Mouse (Mus musculus) heart, embryonic 14.5 days (tissue): ENCODE results near the gene Fntb. TPM values are rescaled to one million over a fixed set of nuclear protein-coding genes. Genes with fewer than 3 reads are reported as not detected.
A peak's percentile ranks its signal among the peaks of the same experiment; 100 is the strongest.

Experiments
- ATAC-seq: fragments of 200-750 bp; cut with Nextera tagmentation; 2 replicates; pipeline ENCODE4 v1.8.0; 2017; ENCODE audit warnings: low read depth, moderate TSS enrichment; ENCODE audit not compliant: insufficient number of reproducible peaks, insufficient read depth, low FRiP score
- H3K27ac ChIP-seq, 2 experiments: fragments of 200-500 bp in 1 of 2; fragments of 300-500 bp in 1 of 2; sonication (generic) in 1 of 2; replicated peaks in 1 of 2; 2 replicates each; pipeline ENCODE4 v1.5.1; 2012 to 2014; ENCODE audit warnings: low read depth in 2 of 2, low read length in 2 of 2, control low read depth in 1 of 2, mild to moderate bottlenecking in 1 of 2, mixed read lengths in 1 of 2; ENCODE audit not compliant: control insufficient read depth in 1 of 2, insufficient read depth in 1 of 2
- H3K27me3 ChIP-seq: fragments of 300-500 bp; sonication (generic); 2 replicates; pipeline ENCODE4 v1.6.1; 2014; ENCODE audit warnings: mild to moderate bottlenecking, low read length, control low read depth; ENCODE audit not compliant: control insufficient read depth, insufficient read depth
- H3K36me3 ChIP-seq: fragments of 300-500 bp; sonication (generic); 2 replicates; pipeline ENCODE4 v1.6.1; 2014; ENCODE audit warnings: mild to moderate bottlenecking, control low read depth, low read length, mixed read lengths; ENCODE audit not compliant: control insufficient read depth, insufficient read depth
- H3K4me1 ChIP-seq, 2 experiments: fragments of 200-500 bp in 1 of 2; fragments of 300-500 bp in 1 of 2; sonication (generic) in 1 of 2; 2 replicates each; pipeline ENCODE4 v1.6.1; 2012 to 2014; ENCODE audit warnings: low read length in 2 of 2, control low read depth in 1 of 2, mixed read lengths in 1 of 2; ENCODE audit not compliant: control insufficient read depth in 2 of 2, insufficient read depth in 2 of 2
- H3K4me2 ChIP-seq: fragments of 300-500 bp; sonication (generic); 2 replicates; pipeline ENCODE4 v1.6.1; 2014; ENCODE audit warnings: mild to moderate bottlenecking, low read length
- H3K4me3 ChIP-seq, 2 experiments: fragments of 200-500 bp in 1 of 2; fragments of 300-500 bp in 1 of 2; sonication (generic) in 1 of 2; 2 replicates each; pipeline ENCODE4 v1.5.1; 2012 to 2014; ENCODE audit warnings: low read length in 2 of 2, mild to moderate bottlenecking in 2 of 2, control low read depth in 1 of 2, low read depth in 1 of 2, moderate library complexity in 1 of 2; ENCODE audit not compliant: control insufficient read depth in 1 of 2, insufficient read depth in 1 of 2
- H3K9ac ChIP-seq: fragments of 300-500 bp; sonication (generic); 2 replicates; pipeline ENCODE4 v1.6.1; 2014; ENCODE audit warnings: mild to moderate bottlenecking, low read length
- H3K9me3 ChIP-seq: fragments of 300-500 bp; sonication (generic); 2 replicates; pipeline ENCODE4 v1.6.1; 2016; ENCODE audit warnings: low read length, control low read depth; ENCODE audit not compliant: control insufficient read depth
- WGBS: fragments of 180-500 bp; shearing (Covaris S2); extraction: QIAGEN DNeasy Blood & Tissue Kit; methylation state at CpG from one replicate; pipeline ENCODE4 v1.1.7; 2014; 5-methylcytosine and 5-hydroxymethylcytosine counted together
- polyA plus RNA-seq: library from polyadenylated mRNA; unstranded; fragments of >200 nt; fragmentation: Nextera tagmentation; extraction: Ambion mirVana; gene quantifications from 2 replicates; pipeline ENCODE4 v1.2.1, GENCODE M21; 2014

The Fntb gene
- polyA plus RNA-seq, 1 experiment from 2014 or later = 24.5 TPM

DNA sequence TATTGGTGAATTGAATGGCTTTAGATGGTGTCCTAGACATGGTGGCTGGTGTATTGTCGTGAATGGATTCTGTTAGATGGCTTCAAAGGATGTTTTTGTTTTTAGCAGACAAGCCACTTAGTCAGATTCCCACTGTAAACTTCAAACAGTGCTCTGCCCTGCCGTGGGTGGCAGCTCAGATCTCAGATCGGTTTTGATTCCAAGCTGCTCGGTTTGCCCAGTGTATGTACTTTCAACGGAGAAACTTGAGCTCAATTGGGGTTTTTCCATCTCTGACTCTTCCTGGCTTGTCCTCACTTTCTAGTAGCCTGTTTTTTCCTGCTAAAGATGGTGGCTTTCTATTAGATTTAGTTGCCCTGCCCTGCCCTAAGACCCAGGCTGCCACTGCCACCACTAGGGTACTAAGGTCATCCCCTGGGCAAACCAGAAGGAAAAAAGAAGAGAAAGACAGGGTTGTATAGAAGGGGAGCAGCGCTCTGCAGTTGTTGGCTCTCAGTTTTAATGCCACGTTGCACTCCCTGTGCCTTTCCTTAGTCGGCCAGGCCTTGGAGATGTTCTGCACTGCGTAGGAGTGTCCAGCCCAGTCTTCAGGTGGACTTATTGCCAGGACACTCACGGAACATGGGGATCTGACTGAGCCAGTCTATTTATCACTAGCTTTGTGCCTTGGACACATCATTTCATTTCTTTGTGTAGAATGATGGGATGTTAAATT lies 134.0 kb downstream of the Fntb start:
- ATAC-seq = no peak
- no peaks in the 10 kb centered on the region for H3K9me3 ChIP-seq
- H3K4me3 ChIP-seq = no peak overlapping the region
- H3K27ac ChIP-seq = no peak overlapping the region
- no peak overlapping the region for H3K4me2 ChIP-seq
- no peak overlapping the region for H3K9ac ChIP-seq
- no peaks in the 10 kb centered on the region for H3K27me3 ChIP-seq
- 88% methylated on average over 10 of the region's 10 CpGs for WGBS
- H3K36me3 ChIP-seq = peaks cover 11% of the 10 kb centered on the region; the same call in 1 of the 2 replicates
- peaks cover 15 to 20% of the 10 kb centered on the region in 2 experiments for H3K4me1 ChIP-seq

- H3K4me1 ChIP-seq = peaks cover 3 to 5% of the 10 kb centered on the region in 2 experiments; a peak in 2 of 4 replicates
- H3K4me2 ChIP-seq = no peak overlapping the region
- H3K36me3 ChIP-seq = peaks cover 11% of the 10 kb centered on the region; the same call in 1 of the 2 replicates
- no peak overlapping the region for H3K4me3 ChIP-seq
- ATAC-seq = no peak
- 84% methylated on average over 3 of the region's 3 CpGs for WGBS
- no peak overlapping the region for H3K27ac ChIP-seq
- no peaks in the 10 kb centered on the region for H3K9me3 ChIP-seq
- H3K27me3 ChIP-seq = no peaks in the 10 kb centered on the region
- H3K9ac ChIP-seq = no peak overlapping the region
These were observed 136.3 kb downstream of the Fntb start for GRCm38 (mm10) chr12:76901508-76902294.

- Histone ChIP-seq H3K27ac (no peak overlapping the region), H3K4me1 (no peaks in the 10 kb centered on the region), H3K9me3 (no peaks in the 10 kb centered on the region), H3K36me3 (peaks cover 23% of the 10 kb centered on the region), H3K27me3 (no peaks in the 10 kb centered on the region), H3K4me2 (no peak overlapping the region), H3K9ac (no peak overlapping the region), H3K4me3 (no peak overlapping the region)
- WGBS = 61% methylated on average over 1 of the region's 1 CpGs
- no peak for ATAC-seq
These were observed 140.9 kb downstream of the Fntb start for GRCm38 (mm10) chr12:76906278-76906677.

DNA sequence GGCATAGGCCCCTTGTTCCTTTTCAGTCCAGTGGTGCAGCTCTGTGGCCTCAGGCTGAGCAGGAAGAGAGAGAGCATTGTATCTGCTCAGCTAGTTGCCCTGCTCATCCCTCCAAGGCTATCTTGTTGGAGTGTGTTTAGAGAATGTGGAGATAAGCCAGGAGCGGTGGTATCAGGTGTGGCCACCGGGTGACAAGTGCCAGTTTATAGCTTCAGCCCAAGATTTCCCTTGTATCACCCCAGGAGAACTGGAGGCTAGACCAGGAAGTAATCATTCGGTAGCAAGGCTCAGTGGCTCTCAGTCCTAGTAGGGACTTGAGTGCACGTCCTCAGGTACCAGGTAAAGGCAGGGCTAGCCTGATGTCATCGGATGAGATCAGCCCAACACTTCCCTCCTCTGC lies 143.8 kb downstream of the Fntb start:
- no peaks in the 10 kb centered on the region for H3K27me3 ChIP-seq
- H3K27ac ChIP-seq = no peak overlapping the region
- ATAC-seq = peak; percentile 13; the same call in 1 of the 2 replicates
- H3K9ac ChIP-seq = no peak overlapping the region
- H3K9me3 ChIP-seq = no peaks in the 10 kb centered on the region
- WGBS = 43% methylated on average over 5 of the region's 5 CpGs
- peaks cover 24% of the 10 kb centered on the region for H3K36me3 ChIP-seq
- no peaks in the 10 kb centered on the region for H3K4me1 ChIP-seq
- no peak overlapping the region for H3K4me2 ChIP-seq
- H3K4me3 ChIP-seq = no peak overlapping the region

DNA sequence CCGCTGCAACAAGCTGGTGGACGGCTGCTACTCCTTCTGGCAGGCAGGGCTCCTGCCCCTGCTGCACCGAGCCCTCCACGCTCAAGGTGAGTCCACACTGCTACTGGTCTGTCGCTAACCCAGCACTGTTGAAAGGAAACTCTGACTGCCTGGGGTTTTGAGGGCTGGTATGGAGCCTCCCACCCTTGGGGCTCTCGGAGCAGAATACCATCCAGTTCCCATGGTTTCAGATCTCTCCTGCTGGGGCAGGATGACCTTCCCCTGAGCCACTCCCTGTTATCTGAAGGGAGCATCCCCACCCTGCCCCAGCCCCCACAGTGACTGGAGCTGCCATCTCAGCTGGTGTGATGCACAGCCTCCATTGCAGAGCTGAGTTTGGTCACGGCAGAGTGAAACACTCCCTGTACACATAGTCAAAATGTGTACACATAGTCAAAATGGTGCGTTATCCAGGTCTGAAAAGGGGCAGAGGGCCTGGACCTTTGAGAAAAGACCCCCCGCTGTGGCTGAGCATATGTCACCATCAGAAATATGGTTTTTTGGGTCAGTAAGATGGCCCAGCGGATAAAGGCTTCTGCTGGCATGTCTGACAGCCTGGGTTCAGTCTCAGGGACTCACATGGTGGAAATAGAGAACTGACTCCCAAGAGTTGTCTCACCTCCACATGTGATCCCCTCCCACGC lies 145.0 kb downstream of the Fntb start:
- H3K36me3 ChIP-seq = peaks cover 28% of the 10 kb centered on the region
- no peaks in the 10 kb centered on the region for H3K4me1 ChIP-seq
- 68% methylated on average over 11 of the region's 11 CpGs for WGBS
- H3K9me3 ChIP-seq = no peaks in the 10 kb centered on the region
- H3K27ac ChIP-seq = no peak overlapping the region
- no peak overlapping the region for H3K4me3 ChIP-seq
- H3K9ac ChIP-seq = no peak overlapping the region
- H3K27me3 ChIP-seq = no peaks in the 10 kb centered on the region
- ATAC-seq = no peak
- H3K4me2 ChIP-seq = no peak overlapping the region

GRCm38 (mm10) chr12:76911171-76911726 lies 145.9 kb downstream of the Fntb start:
- Histone ChIP-seq H3K27ac (no peak overlapping the region), H3K4me1 (no peaks in the 10 kb centered on the region), H3K4me2 (no peak overlapping the region), H3K4me3 (no peak overlapping the region), H3K27me3 (no peaks in the 10 kb centered on the region), H3K36me3 (peaks cover 32% of the 10 kb centered on the region), H3K9ac (no peak overlapping the region), H3K9me3 (no peaks in the 10 kb centered on the region)
- ATAC-seq = no peak
- WGBS = 76% methylated on average over 16 of the region's 16 CpGs

DNA sequence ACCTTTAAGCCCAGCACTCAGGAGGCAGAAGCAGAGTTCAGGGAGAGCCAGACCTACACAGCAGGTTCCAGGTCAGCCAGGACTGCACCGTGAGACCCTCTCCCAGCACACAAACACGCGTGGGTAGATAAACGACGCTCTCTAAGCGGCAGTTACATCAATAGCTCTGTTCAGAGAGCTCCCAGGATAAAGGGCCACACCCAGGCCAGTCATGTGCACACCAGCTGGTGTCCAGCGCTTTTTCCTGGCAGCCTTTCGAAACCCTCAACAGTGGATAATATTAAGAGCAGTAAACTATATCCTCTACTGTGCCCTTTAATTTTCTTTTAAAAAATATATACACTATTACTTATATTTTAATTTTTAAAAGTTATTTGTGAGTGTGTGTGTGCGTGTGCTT lies 146.8 kb downstream of the Fntb start:
- no peak for ATAC-seq
- no peaks in the 10 kb centered on the region for H3K4me1 ChIP-seq
- no peak overlapping the region for H3K4me3 ChIP-seq
- no peak overlapping the region for H3K4me2 ChIP-seq
- peaks cover 35% of the 10 kb centered on the region for H3K36me3 ChIP-seq
- H3K9me3 ChIP-seq = no peaks in the 10 kb centered on the region
- H3K9ac ChIP-seq = no peak overlapping the region
- 67% methylated on average over 9 of the region's 9 CpGs for WGBS
- H3K27ac ChIP-seq = no peak overlapping the region
- no peaks in the 10 kb centered on the region for H3K27me3 ChIP-seq
